Mouse (Mus musculus): Measurements from ENCODE around the gene Arid3b. TPM values are rescaled to one million over a fixed set of nuclear protein-coding genes. Genes with fewer than 3 reads are reported as not detected.

Gene Arid3b
- polyA plus RNA-seq (2015; fragmentation: Nextera tagmentation; extraction: Ambion mirVana): 2.7 and 2.9 TPM in 2 replicates

GRCm38 (mm10) chr9:57836581-57837170 lies at the start of gene Arid3b:
Arid3b (minus strand) TSS chr9:57836793.

DNA sequence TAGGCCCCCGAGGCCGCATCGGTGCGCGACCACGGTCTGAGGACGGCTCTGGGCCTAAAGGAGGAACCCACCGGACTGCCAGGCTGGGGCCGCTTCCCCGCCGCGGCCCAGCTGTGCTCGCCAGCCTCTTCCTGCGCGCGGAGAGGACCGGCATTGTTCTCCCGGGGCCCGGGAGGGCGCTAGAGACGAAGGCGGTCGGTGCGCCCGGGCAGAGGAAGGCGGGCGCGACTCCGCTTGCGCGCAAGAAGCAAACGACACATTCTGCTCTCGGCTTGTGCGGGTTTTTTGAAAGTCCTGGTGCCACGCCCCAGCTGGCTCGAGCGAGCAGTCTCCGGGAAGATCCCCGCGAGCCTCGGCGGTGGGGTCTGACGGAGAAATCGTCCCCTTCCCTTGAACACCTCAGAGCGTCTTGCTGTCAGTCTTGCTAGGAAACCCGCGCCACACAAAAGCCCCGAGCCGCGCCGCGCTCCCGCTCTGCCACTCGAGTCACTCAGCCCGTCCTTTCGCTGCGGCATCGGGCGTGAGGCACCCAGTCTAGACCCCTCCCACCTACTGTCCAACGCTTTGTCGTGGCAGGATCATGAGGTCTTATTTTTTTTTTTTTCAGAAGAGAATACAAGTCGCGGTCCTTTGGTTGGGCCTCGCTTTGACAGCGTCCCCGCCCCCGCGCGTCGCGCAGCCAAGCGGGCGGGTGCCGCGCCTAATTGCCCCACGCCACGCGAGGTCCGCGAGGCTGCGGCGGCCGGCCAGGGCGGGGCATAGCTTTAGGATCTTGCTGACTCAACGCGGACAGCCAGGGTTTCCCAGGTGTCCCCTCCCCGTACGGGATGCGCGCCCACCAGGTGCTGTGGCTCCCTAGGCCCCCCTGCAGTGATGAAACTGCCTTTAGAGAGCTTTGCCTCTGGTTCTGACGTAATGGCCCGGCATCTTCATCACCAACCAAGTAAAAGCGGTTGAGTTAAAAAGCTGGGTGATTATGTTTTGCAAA lies 70.9 kb downstream of the Arid3b start, which contains the start of gene Clk3:
Gene Clk3 (minus strand): TSS at position 497 of the 988 bp plus-strand sequence.

Other genes with a start within 250 kb of the Arid3b start
- 7.6 and 10.5 TPM in 2 replicates for gene Ulk3, start 247.3 kb downstream of the Arid3b start, polyA plus RNA-seq (2015; fragmentation: Nextera tagmentation; extraction: Ambion mirVana)
- gene Cplx3, start 230.5 kb downstream of the Arid3b start, polyA plus RNA-seq (2015; fragmentation: Nextera tagmentation; extraction: Ambion mirVana): 0.09 and 0.10 TPM in 2 replicates
- gene Lman1l, start 216.0 kb downstream of the Arid3b start, polyA plus RNA-seq (2015; fragmentation: Nextera tagmentation; extraction: Ambion mirVana): not detected in 2 replicates
- 10.5 and 13.5 TPM in 2 replicates for gene Csk, start 183.2 kb downstream of the Arid3b start, polyA plus RNA-seq (2015; fragmentation: Nextera tagmentation; extraction: Ambion mirVana)
- gene Cyp1a2, start 153.1 kb downstream of the Arid3b start, polyA plus RNA-seq (2015; fragmentation: Nextera tagmentation; extraction: Ambion mirVana): not detected in 2 replicates
- not detected in 2 replicates for gene Cyp1a1, start 148.9 kb downstream of the Arid3b start, polyA plus RNA-seq (2015; fragmentation: Nextera tagmentation; extraction: Ambion mirVana)
- 11.0 and 11.1 TPM in 2 replicates for gene Edc3, start 128.3 kb downstream of the Arid3b start, polyA plus RNA-seq (2015; fragmentation: Nextera tagmentation; extraction: Ambion mirVana)
- 33.6 and 34.7 TPM in 2 replicates for gene Clk3, start 70.9 kb downstream of the Arid3b start, polyA plus RNA-seq (2015; fragmentation: Nextera tagmentation; extraction: Ambion mirVana)
- 81.2 and 90.4 TPM in 2 replicates for gene Ubl7, start 74.2 kb upstream of the Arid3b start, polyA plus RNA-seq (2015; fragmentation: Nextera tagmentation; extraction: Ambion mirVana)
- gene Sema7a, start 103.3 kb upstream of the Arid3b start, polyA plus RNA-seq (2015; fragmentation: Nextera tagmentation; extraction: Ambion mirVana): 0.36 and 0.85 TPM in 2 replicates
- gene Cyp11a1, start 169.6 kb upstream of the Arid3b start, polyA plus RNA-seq (2015; fragmentation: Nextera tagmentation; extraction: Ambion mirVana): 13.9 and 25.2 TPM in 2 replicates
- 0.36 and 0.45 TPM in 2 replicates for gene Stra6, start 227.0 kb upstream of the Arid3b start, polyA plus RNA-seq (2015; fragmentation: Nextera tagmentation; extraction: Ambion mirVana)

Data from skeletal muscle tissue, postnatal 0 days (tissue).